Mouse (Mus musculus): Measurements from ENCODE around the gene Ogfrl1. TPM values are rescaled to one million over a fixed set of nuclear protein-coding genes. Genes with fewer than 3 reads are reported as not detected.
"Not testable (repeated sequence)": the region's sequence is repeated elsewhere in the genome, so short reads cannot be mapped to it uniquely, and the experiment has no call there.

Gene Ogfrl1
- polyA plus RNA-seq (2012; ENCODE audit: insufficient read depth, insufficient read length, missing spikeins) = 3.1 and 6.3 TPM in 2 replicates

DNA sequence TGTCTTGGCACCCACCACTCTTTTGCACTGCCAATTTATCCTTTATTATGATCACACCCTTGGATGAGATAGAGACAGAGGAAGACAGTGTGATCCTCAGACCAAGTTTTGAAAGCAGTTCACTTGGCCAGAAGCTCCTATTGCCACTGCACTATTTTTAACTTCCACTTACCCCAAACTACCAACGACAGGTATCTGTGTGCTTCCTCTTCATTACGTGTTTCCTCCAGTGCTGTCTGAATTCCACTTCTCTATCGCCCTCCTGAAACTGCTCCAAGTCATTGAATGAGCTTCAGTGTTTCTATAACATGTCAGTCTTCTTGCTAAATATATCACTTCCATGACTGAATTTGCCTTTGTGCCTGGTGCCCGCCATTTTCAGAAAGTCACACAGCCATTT is at the start of gene Ogfrl1:
TSS of gene Ogfrl1 (minus strand) at position 150 of the 400 bp plus-strand sequence.
- no peak within 1 kb of the TSS for H3K27ac ChIP-seq (replicated peaks; ENCODE audit: low read depth, low read length)
- H3K4me3 ChIP-seq (ENCODE audit: insufficient read depth, low read depth, low read length) = no peak within 1 kb of the TSS
- H3K4me1 ChIP-seq (ENCODE audit: control insufficient read depth, insufficient read depth, insufficient read length, low read length) = no peaks in the 10 kb centered on the region; the same call in 1 of the 2 replicates

DNA sequence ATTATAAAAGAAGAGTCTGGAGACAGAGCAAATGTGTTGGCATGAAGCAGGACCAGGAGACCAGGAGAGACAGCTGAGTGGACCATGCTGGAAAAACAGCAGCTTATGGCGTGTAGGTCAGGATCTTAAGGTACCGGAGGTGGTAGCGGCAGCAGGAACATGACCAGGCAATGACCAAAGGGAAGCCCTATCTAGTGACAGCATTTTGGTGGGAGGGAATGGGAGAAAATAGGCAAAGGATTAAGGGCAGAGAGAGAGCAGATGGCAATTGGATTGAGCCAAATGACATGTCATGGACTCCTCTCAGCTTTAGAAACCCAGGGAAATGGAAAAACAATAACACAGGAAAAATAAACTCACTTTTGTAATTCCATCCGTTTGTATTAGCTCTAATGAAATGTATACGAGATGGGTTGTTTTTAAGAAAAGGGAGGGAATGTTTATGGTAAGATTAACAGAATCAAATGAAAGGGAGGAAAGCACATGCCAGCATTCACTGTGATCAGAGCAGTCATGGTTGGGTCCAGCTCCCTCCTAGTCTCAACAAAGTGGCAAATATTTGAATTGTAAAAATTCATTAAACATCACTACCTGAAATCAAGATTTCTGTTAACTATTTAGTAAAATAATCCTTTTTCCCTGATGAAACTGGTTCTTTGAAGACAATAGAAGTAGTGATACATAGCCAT is 48.3 kb upstream of the Ogfrl1 start:
- H3K4me1 ChIP-seq (ENCODE audit: control insufficient read depth, insufficient read depth, insufficient read length, low read length) = no peaks in the 10 kb centered on the region
- no peak overlapping the region for H3K4me3 ChIP-seq (ENCODE audit: insufficient read depth, low read depth, low read length)
- no peak overlapping the region for H3K27ac ChIP-seq (replicated peaks; ENCODE audit: low read depth, low read length)

DNA sequence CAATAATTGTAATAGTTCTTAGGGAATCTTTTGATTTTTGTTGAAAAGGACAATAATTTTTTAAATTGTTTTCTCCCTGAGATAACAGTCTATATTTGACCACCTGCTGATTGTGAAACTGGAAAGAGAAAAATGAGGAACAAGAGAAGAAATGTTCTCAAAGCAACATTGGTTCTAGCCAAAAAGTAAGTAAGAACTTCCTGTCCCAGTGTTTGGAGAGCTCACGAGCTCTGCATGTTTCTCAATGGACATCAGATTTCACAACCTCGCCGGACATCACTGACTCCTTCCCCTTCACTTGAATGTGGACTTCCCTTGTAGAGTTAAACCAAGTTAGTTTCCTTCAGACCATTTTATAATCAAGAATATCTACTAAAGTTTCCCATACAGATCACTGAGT is 36.0 kb upstream of the Ogfrl1 start:
- H3K4me3 ChIP-seq (ENCODE audit: insufficient read depth, low read depth, low read length) = no peak overlapping the region
- H3K27ac ChIP-seq (replicated peaks; ENCODE audit: low read depth, low read length) = no peak overlapping the region
- H3K4me1 ChIP-seq (ENCODE audit: control insufficient read depth, insufficient read depth, insufficient read length, low read length) = no peaks in the 10 kb centered on the region

DNA sequence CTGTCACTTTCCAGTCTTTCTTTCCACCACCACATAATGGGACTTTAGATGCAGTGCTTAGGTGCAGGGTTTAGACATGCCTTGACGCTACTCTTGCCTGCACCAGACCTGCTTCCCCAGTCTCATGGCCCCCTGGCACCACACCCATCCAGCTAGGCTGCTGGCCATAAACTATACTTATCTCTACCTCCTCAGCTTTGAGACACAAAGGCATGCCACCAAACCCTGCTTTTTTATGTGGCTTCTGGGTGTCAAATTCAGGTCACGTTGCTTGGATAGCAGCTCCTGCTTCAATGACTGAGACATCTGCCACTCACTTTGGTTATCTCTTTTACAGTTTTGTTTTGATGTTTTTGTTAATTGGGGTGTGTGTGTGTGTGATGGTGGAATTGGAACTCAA is 28.9 kb upstream of the Ogfrl1 start:
- H3K4me3 ChIP-seq (ENCODE audit: insufficient read depth, low read depth, low read length) = no peak overlapping the region
- no peak overlapping the region for H3K27ac ChIP-seq (replicated peaks; ENCODE audit: low read depth, low read length)
- no peaks in the 10 kb centered on the region for H3K4me1 ChIP-seq (ENCODE audit: control insufficient read depth, insufficient read depth, insufficient read length, low read length)

DNA sequence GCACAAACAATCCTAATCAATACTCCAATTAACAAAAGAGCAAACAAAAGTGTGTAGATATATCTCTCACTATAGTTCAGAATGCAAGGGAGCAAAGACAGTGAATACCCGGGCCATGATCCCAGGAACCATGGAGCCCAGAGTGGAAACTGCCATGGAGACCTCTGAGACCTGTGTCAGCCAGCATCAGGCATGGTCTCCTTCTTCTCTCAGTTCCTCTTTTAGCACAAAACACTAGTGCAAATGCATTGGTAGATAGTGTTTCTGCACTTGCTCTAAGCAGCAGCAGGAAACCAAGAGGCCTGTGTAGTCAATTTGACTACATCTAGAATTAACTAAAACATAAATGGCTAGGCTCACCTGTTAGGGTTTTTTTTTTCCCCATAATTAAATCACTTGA is 21.4 kb upstream of the Ogfrl1 start:
- no peak overlapping the region for H3K4me3 ChIP-seq (ENCODE audit: insufficient read depth, low read depth, low read length)
- no peaks in the 10 kb centered on the region for H3K4me1 ChIP-seq (ENCODE audit: control insufficient read depth, insufficient read depth, insufficient read length, low read length)
- H3K27ac ChIP-seq (replicated peaks; ENCODE audit: low read depth, low read length) = no peak overlapping the region

DNA sequence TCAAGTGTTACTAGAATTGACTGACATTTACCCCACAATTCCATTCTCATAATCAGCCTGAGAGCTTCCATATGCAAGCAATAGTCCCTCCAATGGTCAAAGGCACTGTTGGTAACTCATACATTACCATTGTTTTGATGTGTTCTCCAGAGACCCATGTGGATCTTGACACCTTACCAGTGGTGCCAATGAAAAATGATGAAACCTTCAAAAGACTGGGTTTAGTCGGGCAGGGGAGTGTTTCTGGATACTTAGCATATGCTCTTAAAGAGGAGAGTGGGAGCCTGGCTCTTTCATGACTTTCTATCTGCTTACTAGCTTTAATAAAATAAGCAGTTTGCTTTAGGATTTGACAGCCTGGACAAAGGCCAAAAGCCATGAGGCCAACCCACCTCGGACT is 20.5 kb upstream of the Ogfrl1 start:
- H3K4me1 ChIP-seq (ENCODE audit: control insufficient read depth, insufficient read depth, insufficient read length, low read length) = no peaks in the 10 kb centered on the region
- H3K27ac ChIP-seq (replicated peaks; ENCODE audit: low read depth, low read length) = no peak overlapping the region
- no peak overlapping the region for H3K4me3 ChIP-seq (ENCODE audit: insufficient read depth, low read depth, low read length)

DNA sequence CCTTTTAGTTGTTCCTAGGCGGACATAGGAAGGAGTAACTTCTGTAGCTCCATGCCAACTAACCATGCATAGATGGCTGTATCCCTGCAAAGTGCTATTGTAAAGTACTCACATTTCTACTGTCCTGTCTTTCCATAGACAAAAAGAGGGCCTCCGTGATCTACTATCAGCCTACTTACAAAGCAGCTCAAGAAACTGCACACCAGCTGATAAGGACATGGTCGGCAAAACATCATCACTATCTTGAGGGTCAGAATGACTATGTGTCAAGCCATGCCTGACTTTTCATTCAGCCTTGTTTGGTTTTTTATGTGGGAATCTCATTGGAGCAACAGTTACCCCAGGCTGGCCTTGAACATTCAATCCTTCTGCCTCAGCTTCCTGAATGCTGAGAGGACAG is 20.0 kb upstream of the Ogfrl1 start:
- Histone ChIP-seq H3K27ac (replicated peaks; ENCODE audit: low read depth, low read length) (no peak overlapping the region), H3K4me3 (ENCODE audit: insufficient read depth, low read depth, low read length) (no peak overlapping the region), H3K4me1 (ENCODE audit: control insufficient read depth, insufficient read depth, insufficient read length, low read length) (no peaks in the 10 kb centered on the region)

DNA sequence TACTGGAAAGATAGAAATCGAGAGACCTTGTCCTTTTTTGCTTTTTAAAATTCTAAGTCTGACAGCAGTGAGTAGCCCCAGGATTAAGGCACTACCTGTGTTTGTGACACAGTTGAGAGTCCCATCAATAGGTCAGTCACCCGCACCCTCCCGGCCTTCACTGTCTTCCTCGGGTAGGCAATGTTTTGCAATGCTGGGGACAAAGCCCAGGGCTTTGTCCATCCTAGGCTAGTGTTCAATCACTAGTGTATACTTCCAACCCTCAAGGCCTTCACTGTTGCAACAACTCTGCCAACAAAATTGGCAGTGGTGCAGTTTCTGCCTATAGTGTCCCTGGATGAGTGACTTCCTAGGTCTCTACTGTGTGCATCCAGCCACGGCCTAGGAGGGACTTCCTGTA is 14.0 kb upstream of the Ogfrl1 start:
- Histone ChIP-seq H3K4me3 (ENCODE audit: insufficient read depth, low read depth, low read length) (no peak overlapping the region), H3K27ac (replicated peaks; ENCODE audit: low read depth, low read length) (no peak overlapping the region), H3K4me1 (ENCODE audit: control insufficient read depth, insufficient read depth, insufficient read length, low read length) (no peaks in the 10 kb centered on the region)

DNA sequence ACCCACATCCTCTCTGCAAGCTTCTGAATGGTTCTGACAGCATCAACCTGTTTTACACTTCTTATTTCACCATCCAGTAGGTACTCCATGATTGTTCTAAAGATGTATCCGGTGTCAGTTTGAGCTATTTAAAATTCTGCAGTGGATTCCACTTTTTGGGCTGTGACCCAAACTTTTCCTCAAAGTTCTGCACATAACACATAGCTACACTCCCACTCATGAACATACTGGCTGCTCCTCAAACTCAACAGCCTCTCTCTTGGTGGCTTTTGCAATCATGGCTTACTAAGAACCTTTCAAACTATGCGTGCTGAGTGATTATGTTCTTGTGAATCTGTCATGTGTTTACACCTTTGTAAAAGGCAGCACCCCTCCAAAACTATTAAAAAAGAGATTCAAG is 12.4 kb upstream of the Ogfrl1 start:
- no peaks in the 10 kb centered on the region for H3K4me1 ChIP-seq (ENCODE audit: control insufficient read depth, insufficient read depth, insufficient read length, low read length)
- no peak overlapping the region for H3K27ac ChIP-seq (replicated peaks; ENCODE audit: low read depth, low read length)
- no peak overlapping the region for H3K4me3 ChIP-seq (ENCODE audit: insufficient read depth, low read depth, low read length)

DNA sequence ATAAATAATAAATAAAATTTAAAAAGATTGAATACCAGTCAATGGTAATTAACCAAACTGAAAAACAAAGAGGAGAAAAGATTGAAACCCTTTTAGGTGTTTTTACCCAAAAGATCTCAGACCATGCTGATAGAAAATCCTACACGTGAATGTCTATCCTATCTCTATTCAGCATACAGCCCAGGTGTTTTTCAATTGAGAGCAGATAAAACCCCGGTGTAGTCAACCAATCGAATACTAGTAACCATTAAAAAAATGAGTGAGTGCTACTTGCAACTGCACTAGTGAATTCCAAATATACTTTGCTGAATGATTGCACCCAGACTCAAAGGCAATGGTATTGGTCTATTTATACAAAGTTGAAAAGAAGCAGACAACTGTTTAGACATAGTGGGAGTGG is 4.8 kb upstream of the Ogfrl1 start:
- H3K27ac ChIP-seq (replicated peaks; ENCODE audit: low read depth, low read length) = no peak overlapping the region
- no peak overlapping the region for H3K4me3 ChIP-seq (ENCODE audit: insufficient read depth, low read depth, low read length)
- no peaks in the 10 kb centered on the region; the same call in 1 of the 2 replicates for H3K4me1 ChIP-seq (ENCODE audit: control insufficient read depth, insufficient read depth, insufficient read length, low read length)

DNA sequence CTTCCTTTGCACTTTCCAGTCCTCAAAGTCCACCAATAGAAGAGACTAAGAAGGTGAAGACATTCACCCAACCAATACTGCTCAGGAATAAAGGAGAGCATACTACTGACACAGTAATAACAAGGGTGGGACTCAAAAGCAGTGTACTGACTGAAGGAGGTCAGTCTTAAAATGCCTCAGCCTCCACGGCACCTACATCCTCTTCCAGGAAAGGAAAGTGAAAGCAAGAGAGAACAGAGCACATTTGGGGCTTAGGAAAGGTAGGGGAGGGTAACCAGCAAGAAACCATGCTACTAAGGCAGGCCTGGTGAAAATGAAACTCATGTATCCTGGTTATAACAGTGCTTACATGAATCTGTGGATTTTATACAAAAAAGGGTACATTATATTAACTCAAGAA is 2.0 kb upstream of the Ogfrl1 start:
- H3K27ac ChIP-seq (replicated peaks; ENCODE audit: low read depth, low read length) = no peak overlapping the region
- H3K4me1 ChIP-seq (ENCODE audit: control insufficient read depth, insufficient read depth, insufficient read length, low read length) = no peaks in the 10 kb centered on the region; the same call in 1 of the 2 replicates
- no peak overlapping the region for H3K4me3 ChIP-seq (ENCODE audit: insufficient read depth, low read depth, low read length)

DNA sequence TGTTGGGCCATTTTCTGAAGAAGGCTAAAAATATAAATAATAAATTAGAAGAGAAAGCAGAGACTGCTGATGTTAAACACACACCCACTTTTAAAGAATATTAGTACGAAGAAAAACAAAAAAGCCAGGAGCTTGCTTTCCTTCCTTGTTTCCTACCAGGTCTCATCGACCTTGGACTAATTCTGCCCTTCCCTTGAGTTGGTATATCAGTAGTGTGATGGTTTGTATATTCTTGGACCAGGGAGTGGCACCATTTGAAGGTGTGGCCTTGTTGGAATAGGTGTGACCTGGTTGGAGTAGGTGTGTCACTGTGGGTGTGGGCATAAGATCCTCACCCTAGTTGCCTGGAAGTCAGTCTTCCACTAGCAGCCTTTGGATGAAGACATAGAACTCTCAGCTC is 3.2 kb downstream of the Ogfrl1 start:
- not testable (repeated sequence) for H3K4me1 ChIP-seq (ENCODE audit: control insufficient read depth, insufficient read depth, insufficient read length, low read length); H3K4me3 ChIP-seq (ENCODE audit: insufficient read depth, low read depth, low read length); H3K27ac ChIP-seq (replicated peaks; ENCODE audit: low read depth, low read length)

DNA sequence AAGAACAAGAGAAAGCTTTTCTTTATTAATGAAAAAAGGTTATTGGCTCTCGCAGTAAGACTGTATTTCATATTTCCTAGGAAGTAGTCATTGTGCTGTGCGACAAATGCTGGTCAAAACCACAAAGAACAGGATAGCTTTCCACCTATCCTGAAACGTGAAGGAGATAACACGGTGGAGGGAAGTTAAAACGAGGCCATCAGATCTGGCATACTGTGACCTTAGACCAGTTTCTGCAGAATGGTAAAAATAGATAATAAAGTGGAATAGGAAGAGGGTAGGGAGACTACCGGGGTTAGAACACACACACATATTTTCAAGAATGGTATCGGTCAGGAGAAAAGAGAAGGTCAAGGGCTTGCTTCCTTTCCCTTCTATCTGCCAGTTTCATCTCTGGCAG is 5.8 kb downstream of the Ogfrl1 start:
- Histone ChIP-seq H3K27ac (replicated peaks; ENCODE audit: low read depth, low read length) (no peak overlapping the region), H3K4me3 (ENCODE audit: insufficient read depth, low read depth, low read length) (no peak overlapping the region), H3K4me1 (ENCODE audit: control insufficient read depth, insufficient read depth, insufficient read length, low read length) (no peaks in the 10 kb centered on the region)

DNA sequence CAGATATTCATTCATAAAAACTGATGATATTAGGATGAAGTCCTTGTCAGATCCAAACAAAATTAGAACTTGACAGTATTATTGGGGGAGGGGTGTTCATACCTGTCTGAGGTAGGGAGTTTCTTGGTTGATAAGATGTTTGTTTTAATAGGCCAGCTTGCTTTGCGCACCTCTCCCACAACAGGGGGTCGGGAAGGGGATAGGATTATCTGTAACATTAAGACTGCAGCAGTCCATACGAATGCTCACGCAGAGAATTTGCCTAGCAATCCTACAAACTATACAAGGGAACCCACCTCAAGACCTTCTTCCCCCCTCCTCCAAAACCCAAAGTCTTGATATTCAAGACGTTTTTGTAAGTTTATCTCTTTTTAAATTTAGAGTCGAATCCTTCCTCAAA is 13.2 kb downstream of the Ogfrl1 start:
- Histone ChIP-seq H3K4me3 (ENCODE audit: insufficient read depth, low read depth, low read length) (no peak overlapping the region), H3K27ac (replicated peaks; ENCODE audit: low read depth, low read length) (no peak overlapping the region), H3K4me1 (ENCODE audit: control insufficient read depth, insufficient read depth, insufficient read length, low read length) (no peaks in the 10 kb centered on the region; the same call in 1 of the 2 replicates)

DNA sequence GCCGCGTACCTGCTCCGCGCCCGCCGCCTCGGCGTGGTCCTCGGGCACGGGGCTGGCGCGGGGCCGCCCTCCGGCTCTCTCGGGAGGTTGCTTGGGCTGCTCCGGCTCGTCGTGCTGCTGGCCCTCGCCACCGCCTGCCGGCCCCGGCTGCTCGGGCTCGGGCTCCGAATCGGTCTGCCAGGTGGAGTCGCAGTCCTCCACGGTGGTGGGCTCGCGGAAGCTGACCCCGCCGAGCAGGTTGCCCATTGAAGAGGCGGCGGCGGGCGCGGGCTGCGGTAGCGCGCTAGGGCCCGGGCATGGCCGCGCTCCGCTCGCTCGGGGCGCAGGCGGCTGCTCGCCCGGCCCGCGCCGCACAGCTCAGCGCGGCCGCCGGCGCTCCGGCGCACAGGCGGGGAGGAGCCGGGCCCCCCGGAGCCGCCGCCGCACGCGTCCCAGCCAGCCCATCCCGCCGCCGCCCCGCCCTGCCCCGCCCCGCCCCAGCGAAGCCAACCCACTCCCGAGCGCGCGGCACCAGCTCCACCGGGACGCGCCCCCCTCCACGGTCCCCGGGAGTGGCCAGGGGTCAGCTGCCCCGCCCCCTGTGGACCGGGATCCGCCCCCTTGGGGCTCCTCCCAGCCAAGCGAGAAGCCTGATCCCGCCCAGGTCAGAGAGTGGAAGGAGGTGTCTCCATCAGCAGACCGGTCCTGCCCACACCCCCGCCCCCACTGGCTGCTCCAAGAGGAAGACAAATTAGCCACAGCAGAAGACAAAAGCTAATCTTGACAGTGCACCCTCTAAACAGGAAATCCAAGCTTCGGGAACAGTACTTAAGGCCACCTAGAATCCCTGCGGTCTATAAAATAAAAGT is 14.5 kb downstream of the Ogfrl1 start:
- Histone ChIP-seq H3K4me3 (ENCODE audit: insufficient read depth, low read depth, low read length) (peak overlapping the region; percentile 85), H3K27ac (replicated peaks; ENCODE audit: low read depth, low read length) (peak overlapping the region; percentile 32), H3K4me1 (ENCODE audit: control insufficient read depth, insufficient read depth, insufficient read length, low read length) (no peaks in the 10 kb centered on the region; the same call in 1 of the 2 replicates)

DNA sequence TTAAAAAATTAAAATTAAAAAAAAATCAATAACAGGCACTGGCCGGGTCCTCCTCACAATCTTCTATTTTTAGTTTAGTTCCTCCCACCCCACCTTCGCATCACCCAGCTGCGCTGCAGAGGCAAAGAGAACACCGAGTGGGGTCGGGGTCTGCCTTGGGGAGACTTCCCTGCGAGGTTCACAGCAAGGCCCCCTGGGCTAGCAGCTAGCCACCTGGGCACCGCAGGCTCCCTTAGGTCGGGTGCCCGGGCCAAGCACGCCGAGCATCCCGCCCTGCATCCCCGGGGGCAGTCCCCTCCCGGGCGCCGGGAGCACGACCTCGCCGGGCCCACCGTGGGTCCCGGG is 15.1 kb downstream of the Ogfrl1 start:
- Histone ChIP-seq H3K4me3 (ENCODE audit: insufficient read depth, low read depth, low read length) (peak overlapping the region; percentile 85), H3K4me1 (ENCODE audit: control insufficient read depth, insufficient read depth, insufficient read length, low read length) (no peaks in the 10 kb centered on the region; the same call in 1 of the 2 replicates), H3K27ac (replicated peaks; ENCODE audit: low read depth, low read length) (no peak overlapping the region)
